Mouse (Mus musculus): Measurements from ENCODE around the gene Ppp5c. TPM values are rescaled to one million over a fixed set of nuclear protein-coding genes. Genes with fewer than 3 reads are reported as not detected.

Ppp5c gene
- polyA plus RNA-seq, 1 experiment from 2014 or later = 115 TPM

GRCm38 (mm10) chr7:17048431-17049190 lies 20.9 kb upstream of the Ppp5c start:
- WGBS = 90% methylated on average over 10 of the region's 10 CpGs

GRCm38 (mm10) chr7:17047041-17047682 lies 19.4 kb upstream of the Ppp5c start:
- Histone ChIP-seq H3K4me2 (no peak overlapping the region), H3K27me3 (no peaks in the 10 kb centered on the region), H3K4me1 (no peaks in the 10 kb centered on the region), H3K27ac (no peak overlapping the region), H3K36me3 (peaks cover 69% of the 10 kb centered on the region), H3K4me3 (replicated peaks) (no peak overlapping the region), H3K9ac (no peak overlapping the region), H3K9me3 (replicated peaks) (no peaks in the 10 kb centered on the region)
- ATAC-seq (replicated peaks; ENCODE audit: low FRiP score) = no peak
- 92% methylated on average over 5 of the region's 5 CpGs for whole genome bisulfite sequencing

More at GRCm38 (mm10) chr7:17048431-17049190, 20.9 kb upstream of the Ppp5c start:
- no peaks in the 10 kb centered on the region for H3K4me1 ChIP-seq
- no peak for ATAC-seq (replicated peaks; ENCODE audit: low FRiP score)
- H3K9ac ChIP-seq = no peak overlapping the region
- no peak overlapping the region for H3K4me2 ChIP-seq
- no peak overlapping the region for H3K27ac ChIP-seq
- H3K27me3 ChIP-seq = no peaks in the 10 kb centered on the region
- no peak overlapping the region for H3K4me3 ChIP-seq (replicated peaks)
- H3K36me3 ChIP-seq = peaks cover 63% of the 10 kb centered on the region
- H3K9me3 ChIP-seq (replicated peaks) = no peaks in the 10 kb centered on the region

- WGBS = 69% methylated on average over 1 of the region's 1 CpGs
- Histone ChIP-seq H3K27ac (no peak overlapping the region), H3K9me3 (replicated peaks) (no peaks in the 10 kb centered on the region), H3K9ac (no peak overlapping the region), H3K4me2 (no peak overlapping the region), H3K27me3 (no peaks in the 10 kb centered on the region), H3K36me3 (peaks cover 77% of the 10 kb centered on the region), H3K4me1 (no peaks in the 10 kb centered on the region), H3K4me3 (replicated peaks) (no peak overlapping the region)
- no peak for ATAC-seq (replicated peaks; ENCODE audit: low FRiP score)
These were observed 18.0 kb upstream of the Ppp5c start for GRCm38 (mm10) chr7:17045743-17046142.

GRCm38 (mm10) chr7:17039373-17039772 lies 11.6 kb upstream of the Ppp5c start:
- Histone ChIP-seq H3K27me3 (no peaks in the 10 kb centered on the region), H3K4me2 (no peak overlapping the region), H3K4me3 (replicated peaks) (no peak overlapping the region), H3K9me3 (replicated peaks) (no peaks in the 10 kb centered on the region), H3K36me3 (peaks cover 89% of the 10 kb centered on the region), H3K9ac (no peak overlapping the region; the same call in 1 of the 2 replicates), H3K4me1 (no peaks in the 10 kb centered on the region), H3K27ac (no peak overlapping the region)
- ATAC-seq (replicated peaks; ENCODE audit: low FRiP score) = no peak
- WGBS = 91% methylated on average over 7 of the region's 7 CpGs

GRCm38 (mm10) chr7:17038018-17038695 lies 10.4 kb upstream of the Ppp5c start:
- ATAC-seq (replicated peaks; ENCODE audit: low FRiP score) = no peak
- H3K36me3 ChIP-seq = peaks cover 89% of the 10 kb centered on the region
- 56% methylated on average over 9 of the region's 9 CpGs for WGBS

GRCm38 (mm10) chr7:17030239-17030638 lies 2.5 kb upstream of the Ppp5c start:
- Histone ChIP-seq H3K4me3 (replicated peaks) (no peak overlapping the region), H3K9me3 (replicated peaks) (no peaks in the 10 kb centered on the region), H3K27ac (no peak overlapping the region), H3K4me1 (peaks cover 20% of the 10 kb centered on the region), H3K4me2 (no peak overlapping the region), H3K36me3 (peaks cover 45% of the 10 kb centered on the region), H3K27me3 (no peaks in the 10 kb centered on the region), H3K9ac (no peak overlapping the region)
- 61% methylated on average over 7 of the region's 7 CpGs for WGBS
- ATAC-seq (replicated peaks; ENCODE audit: low FRiP score) = no peak

More at GRCm38 (mm10) chr7:17038018-17038695, 10.4 kb upstream of the Ppp5c start:
- Histone ChIP-seq H3K4me1 (no peaks in the 10 kb centered on the region), H3K9me3 (replicated peaks) (no peaks in the 10 kb centered on the region), H3K9ac (no peak overlapping the region), H3K27ac (no peak overlapping the region), H3K27me3 (no peaks in the 10 kb centered on the region), H3K4me2 (no peak overlapping the region), H3K4me3 (replicated peaks) (no peak overlapping the region)

DNA sequence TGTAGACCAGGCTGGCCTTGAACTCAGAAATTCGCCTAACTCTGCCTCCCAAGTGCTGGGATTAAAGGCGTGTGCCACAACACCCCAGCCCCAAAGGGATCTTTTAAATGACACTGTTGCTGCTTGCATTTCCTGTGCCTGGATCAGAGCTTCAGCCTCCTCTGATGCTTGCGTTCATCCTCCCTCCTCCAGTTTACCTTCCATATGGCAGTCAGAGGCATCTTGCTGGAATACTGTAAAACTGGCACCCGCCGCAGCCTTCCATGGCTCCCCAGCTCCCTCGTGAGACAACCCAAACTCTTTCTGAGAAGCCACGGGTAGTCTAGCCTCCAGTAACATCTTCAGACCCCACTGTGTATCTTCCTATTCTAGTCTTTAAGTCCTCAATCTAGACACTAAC lies 1.2 kb upstream of the Ppp5c start:
- H3K9me3 ChIP-seq (replicated peaks) = no peaks in the 10 kb centered on the region
- no peak overlapping the region for H3K9ac ChIP-seq
- H3K27me3 ChIP-seq = no peaks in the 10 kb centered on the region
- H3K36me3 ChIP-seq = peaks cover 38% of the 10 kb centered on the region
- WGBS = 79% methylated on average over 7 of the region's 7 CpGs
- H3K27ac ChIP-seq = peak overlapping the region; percentile 91; the same call in 1 of the 2 replicates
- no peak for ATAC-seq (replicated peaks; ENCODE audit: low FRiP score)
- no peak overlapping the region for H3K4me3 ChIP-seq (replicated peaks)
- H3K4me1 ChIP-seq = peaks cover 34% of the 10 kb centered on the region
- H3K4me2 ChIP-seq = no peak overlapping the region

DNA sequence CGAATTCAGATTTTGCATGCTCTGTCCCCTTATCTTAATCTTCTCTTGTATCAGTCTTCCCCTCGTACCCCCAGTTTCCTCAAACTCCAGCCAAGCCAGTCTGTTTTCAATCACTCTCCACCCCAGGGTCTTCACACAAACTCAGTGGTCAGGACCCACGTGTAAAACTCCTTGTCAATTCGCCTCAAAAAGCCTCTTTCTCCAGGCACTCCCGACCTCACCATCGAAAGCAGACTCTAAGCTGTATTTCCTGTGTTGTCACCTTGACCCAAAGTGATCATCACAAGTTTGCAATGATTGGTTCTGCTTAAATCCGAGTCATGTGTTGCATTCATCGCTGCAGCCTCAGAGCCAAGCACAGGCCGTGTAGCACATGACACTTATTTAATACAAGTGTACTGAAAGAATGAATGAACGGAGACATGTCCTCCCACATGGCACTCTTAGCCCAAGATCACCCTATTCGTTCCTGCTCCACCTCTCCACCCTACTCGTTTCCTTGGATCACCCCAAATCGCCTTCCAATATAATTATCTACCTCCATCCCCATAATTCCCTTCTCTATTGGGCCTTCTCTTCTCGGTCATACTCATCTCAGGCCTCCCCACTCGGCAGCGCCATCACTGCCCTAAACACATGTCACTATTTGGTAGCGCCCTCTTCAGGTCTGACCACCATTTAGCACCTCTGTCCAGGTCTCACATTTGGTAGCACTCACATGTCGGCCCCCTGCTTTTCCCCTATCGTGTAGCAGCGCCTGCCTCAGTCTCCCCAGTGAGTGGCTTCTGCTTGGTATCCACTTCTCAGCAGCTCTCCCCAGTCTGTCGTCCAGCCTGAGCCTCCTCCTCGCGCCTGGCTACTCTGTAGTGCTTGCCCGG lies 775 bp downstream of the Ppp5c start:
- 5% methylated on average over 24 of the region's 24 CpGs for WGBS
- Histone ChIP-seq H3K4me1 (peaks cover 41% of the 10 kb centered on the region), H3K27ac (peak overlapping the region; percentile 91), H3K9me3 (replicated peaks) (no peaks in the 10 kb centered on the region), H3K27me3 (no peaks in the 10 kb centered on the region), H3K4me2 (peak overlapping the region; percentile 76), H3K4me3 (replicated peaks) (peak overlapping the region; percentile 92), H3K36me3 (peaks cover 37% of the 10 kb centered on the region), H3K9ac (peak overlapping the region; percentile 83)
- ATAC-seq (replicated peaks; ENCODE audit: low FRiP score) = peak; percentile 66

- ATAC-seq (replicated peaks; ENCODE audit: low FRiP score) = no peak
- Histone ChIP-seq H3K36me3 (peaks cover 37% of the 10 kb centered on the region), H3K4me1 (peaks cover 41% of the 10 kb centered on the region), H3K27ac (peak overlapping the region; percentile 83), H3K27me3 (no peaks in the 10 kb centered on the region), H3K4me3 (replicated peaks) (peak overlapping the region; percentile 92), H3K4me2 (peak overlapping the region; percentile 76), H3K9me3 (replicated peaks) (no peaks in the 10 kb centered on the region), H3K9ac (peak overlapping the region; percentile 83; the same call in 1 of the 2 replicates)
- WGBS = 60% methylated on average over 9 of the region's 9 CpGs
These were observed 1.7 kb downstream of the Ppp5c start for GRCm38 (mm10) chr7:17025896-17026622.

DNA sequence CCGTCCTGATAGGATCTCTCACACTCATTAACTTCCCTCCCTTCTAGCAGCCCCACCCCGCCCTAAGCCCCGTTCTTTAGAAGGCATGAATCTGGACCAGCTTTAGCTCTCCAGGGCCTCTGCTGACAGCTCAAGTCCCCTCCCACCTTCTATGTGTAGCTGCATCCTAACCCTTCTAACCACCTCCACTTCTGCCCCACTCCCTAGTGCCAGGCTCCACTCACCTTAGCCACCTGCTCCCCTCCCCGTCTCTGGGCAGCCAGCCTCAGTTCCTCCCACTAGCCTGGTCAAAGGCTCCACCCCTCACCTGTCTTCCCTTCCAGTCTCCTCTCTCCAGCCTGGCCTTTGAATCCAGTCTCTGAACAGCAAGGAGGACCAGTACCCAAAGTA lies 2.2 kb downstream of the Ppp5c start:
- no peak for ATAC-seq (replicated peaks; ENCODE audit: low FRiP score)

More for the DNA sequence above, 2.2 kb downstream of the Ppp5c start:
- H3K36me3 ChIP-seq = peaks cover 39% of the 10 kb centered on the region
- H3K4me3 ChIP-seq (replicated peaks) = peak overlapping the region; percentile 92; the same call in 1 of the 2 replicates
- H3K4me1 ChIP-seq = peaks cover 41% of the 10 kb centered on the region
- no peaks in the 10 kb centered on the region for H3K9me3 ChIP-seq (replicated peaks)
- peak overlapping the region; percentile 76 for H3K4me2 ChIP-seq
- peak overlapping the region; percentile 83 for H3K27ac ChIP-seq
- no peaks in the 10 kb centered on the region for H3K27me3 ChIP-seq
- H3K9ac ChIP-seq = 0 out of 2 replicates have a peak overlapping the region, but pooled peaks have one; percentile 83
- WGBS = 52% methylated on average over 4 of the region's 4 CpGs
